Mouse (Mus musculus) heart, postnatal 0 days (tissue): ENCODE results near the gene Map3k5.

Experiments used
- CTCF ChIP-seq: IDR thresholded peaks from 2 replicates; pipeline ENCODE4 v1.5.1; 2016; ENCODE audit warnings: antibody characterized with exemption, control low read depth, low read depth
- EP300 ChIP-seq: IDR thresholded peaks from 2 replicates; pipeline ENCODE4 v1.6.1; 2016; ENCODE audit warnings: antibody characterized with exemption, low read depth

- TF ChIP-seq CTCF (no peak), EP300 (no peak)
Measured at GRCm38 (mm10) chr10:20058841-20059240, 124.6 kb downstream of the Map3k5 start.
